Mouse (Mus musculus) heart, embryonic 11.5 days (tissue): ENCODE data around the gene Bfar. TPM values are rescaled to one million over a fixed set of nuclear protein-coding genes. Genes with fewer than 3 reads are reported as not detected.
"Not testable (repeated sequence)": the region's sequence is repeated elsewhere in the genome, so short reads cannot be mapped to it uniquely, and the experiment has no call there.

Source experiments
- ATAC-seq: fragments of 200-750 bp; cut with Nextera tagmentation; replicated peaks from 2 replicates; pipeline ENCODE4 v1.8.0; 2017; ENCODE audit warnings: moderate library complexity; ENCODE audit not compliant: insufficient number of reproducible peaks, low FRiP score, low TSS enrichment
- H3K27ac ChIP-seq: fragments of 300-500 bp; sonication (generic); 2 replicates; pipeline ENCODE4 v1.5.1; 2014; ENCODE audit warnings: mild to moderate bottlenecking, low read depth, low read length
- H3K27me3 ChIP-seq: fragments of 300-500 bp; sonication (generic); 2 replicates; pipeline ENCODE4 v1.6.1; 2014; ENCODE audit warnings: mild to moderate bottlenecking, low read length, mixed read lengths; ENCODE audit not compliant: control insufficient read depth, insufficient read depth
- H3K36me3 ChIP-seq: fragments of 300-500 bp; sonication (generic); 2 replicates; pipeline ENCODE4 v1.6.1; 2014; ENCODE audit warnings: mild to moderate bottlenecking, low read length, moderate library complexity, mixed read lengths; ENCODE audit not compliant: control insufficient read depth, insufficient read depth
- H3K4me1 ChIP-seq: fragments of 300-500 bp; sonication (generic); 2 replicates; pipeline ENCODE4 v1.6.1; 2014; ENCODE audit warnings: low read length; ENCODE audit not compliant: control insufficient read depth, insufficient read depth
- H3K4me2 ChIP-seq: fragments of 300-500 bp; sonication (generic); 2 replicates; pipeline ENCODE4 v1.6.1; 2014; ENCODE audit warnings: mild to moderate bottlenecking, moderate library complexity
- H3K4me3 ChIP-seq: fragments of 300-500 bp; sonication (generic); 2 replicates; pipeline ENCODE4 v1.5.1; 2014; ENCODE audit warnings: low read depth, low read length
- H3K9ac ChIP-seq: fragments of 300-500 bp; sonication (generic); 2 replicates; pipeline ENCODE4 v1.6.1; 2014; ENCODE audit warnings: mild to moderate bottlenecking, low read depth, low read length, moderate library complexity
- H3K9me3 ChIP-seq: fragments of 300-500 bp; sonication (generic); replicated peaks from 2 replicates; pipeline ENCODE4 v1.6.1; 2016; ENCODE audit warnings: low read length; ENCODE audit not compliant: control insufficient read depth
- WGBS: fragments of 180-500 bp; shearing (Covaris S2); extraction: QIAGEN DNeasy Blood & Tissue Kit; methylation state at CpG from one replicate; pipeline ENCODE4 v1.1.7; 2014; ENCODE audit not compliant: insufficient replicate concordance; 5-methylcytosine and 5-hydroxymethylcytosine counted together
- polyA plus RNA-seq: library from polyadenylated mRNA; unstranded; fragments of >200 nt; fragmentation: Nextera tagmentation; extraction: Ambion mirVana; gene quantifications from 2 replicates; pipeline ENCODE4 v1.2.1, GENCODE M21; 2014

The Bfar gene
- 35.9 and 37.2 TPM in 2 replicates for polyA plus RNA-seq

- ATAC-seq, result peak; percentile 88
- no peaks in the 10 kb centered on the region for H3K27me3 ChIP-seq
- H3K4me3 ChIP-seq, result peak within 1 kb of the TSS; percentile 83
- no peaks in the 10 kb centered on the region for H3K9me3 ChIP-seq
- peak within 1 kb of the TSS; percentile 95 for H3K9ac ChIP-seq
- peak within 1 kb of the TSS; percentile 78 for H3K4me2 ChIP-seq
- under 1% methylated on average over 54 of the region's 54 CpGs for WGBS
- peak within 1 kb of the TSS; percentile 84 for H3K27ac ChIP-seq
- peaks cover 19% of the 10 kb centered on the region for H3K4me1 ChIP-seq
- no peaks in the 10 kb centered on the region for H3K36me3 ChIP-seq
Measured at GRCm38 (mm10) chr16:13671685-13672385, at the start of gene Bfar, which contains the start of gene 3110001I22Rik. TSS of gene Bfar (plus strand) at chr16:13671858. TSS of gene 3110001I22Rik (plus strand) at chr16:13671929.

DNA sequence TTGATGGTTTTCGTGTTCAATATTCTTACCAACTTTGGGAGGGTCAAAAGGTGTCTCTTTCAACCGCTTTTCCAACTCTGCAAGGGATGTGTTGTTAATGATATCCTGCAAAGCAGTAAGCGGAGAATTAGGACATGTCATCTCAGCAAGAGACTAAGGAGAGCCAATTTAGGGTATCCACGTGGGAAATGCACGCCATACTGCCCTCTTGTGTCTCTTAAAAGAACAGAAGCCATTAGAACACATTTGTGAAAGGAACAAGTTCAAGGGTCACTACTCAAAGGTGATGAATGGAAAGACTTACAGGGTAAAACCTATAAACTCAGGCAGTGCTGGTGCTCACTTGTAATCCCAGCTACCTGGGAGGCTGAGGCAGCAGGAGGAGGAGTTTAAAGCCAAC, 43.3 kb upstream of the Bfar start:
- no peak overlapping the region for H3K27ac ChIP-seq
- H3K4me2 ChIP-seq, result no peak overlapping the region
- no peaks in the 10 kb centered on the region for H3K4me1 ChIP-seq
- WGBS, result 53% methylated on average over 5 of the region's 5 CpGs
- H3K27me3 ChIP-seq, result no peaks in the 10 kb centered on the region
- H3K4me3 ChIP-seq, result no peak overlapping the region
- no peaks in the 10 kb centered on the region for H3K9me3 ChIP-seq
- H3K9ac ChIP-seq, result no peak overlapping the region
- no peak for ATAC-seq
- peaks cover 12% of the 10 kb centered on the region; the same call in 1 of the 2 replicates for H3K36me3 ChIP-seq

DNA sequence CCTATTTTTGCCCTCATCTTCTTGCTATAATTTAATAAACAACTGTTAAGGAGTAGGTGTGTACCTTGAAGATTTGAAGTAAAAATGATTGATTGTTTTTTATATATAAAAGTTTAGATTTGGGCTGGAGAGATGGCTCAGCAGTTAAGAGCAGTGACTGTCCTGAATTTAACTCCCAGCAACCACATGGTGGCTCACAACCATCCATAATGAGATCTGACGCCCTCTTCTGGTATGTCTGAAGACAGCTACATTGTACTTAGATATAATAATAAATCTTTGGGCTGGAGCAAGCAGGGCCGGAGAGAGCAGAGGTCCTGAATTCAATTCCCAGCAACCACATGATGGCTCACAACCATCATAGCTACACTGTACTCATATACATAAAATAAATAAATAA, 33.5 kb upstream of the Bfar start:
- H3K27ac ChIP-seq, H3K36me3 ChIP-seq, H3K4me3 ChIP-seq, H3K27me3 ChIP-seq, ATAC-seq, H3K4me2 ChIP-seq, H3K9ac ChIP-seq, H3K4me1 ChIP-seq, H3K9me3 ChIP-seq: not testable (repeated sequence)
- WGBS, result 53% methylated on average over 2 of the region's 2 CpGs

DNA sequence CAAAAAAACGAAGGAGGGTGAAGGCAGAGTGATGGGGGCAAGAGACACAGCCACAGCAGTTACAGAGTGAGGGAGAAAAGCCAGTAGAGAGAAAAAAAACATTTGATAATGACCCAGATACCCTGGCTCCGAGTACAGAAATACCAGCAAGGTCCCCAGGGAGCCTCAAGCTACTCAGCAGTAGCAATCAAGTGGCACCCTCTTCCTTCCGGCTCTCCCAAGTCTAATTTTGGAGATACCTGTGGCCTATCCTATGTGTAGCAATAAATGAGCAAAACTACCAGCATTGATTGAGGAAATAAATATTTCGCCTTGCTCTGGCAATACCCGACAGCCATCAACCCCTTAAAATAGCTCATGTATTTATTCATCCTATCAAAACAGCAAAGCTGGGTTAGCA, 32.1 kb upstream of the Bfar start:
- Histone ChIP-seq H3K27ac (no peak overlapping the region), H3K9ac (no peak overlapping the region), H3K27me3 (no peaks in the 10 kb centered on the region), H3K4me1 (no peaks in the 10 kb centered on the region), H3K4me2 (no peak overlapping the region), H3K4me3 (no peak overlapping the region), H3K9me3 (no peaks in the 10 kb centered on the region), H3K36me3 (peaks cover 4% of the 10 kb centered on the region; the same call in 1 of the 2 replicates)
- WGBS, result 82% methylated on average over 5 of the region's 5 CpGs
- ATAC-seq, result no peak

DNA sequence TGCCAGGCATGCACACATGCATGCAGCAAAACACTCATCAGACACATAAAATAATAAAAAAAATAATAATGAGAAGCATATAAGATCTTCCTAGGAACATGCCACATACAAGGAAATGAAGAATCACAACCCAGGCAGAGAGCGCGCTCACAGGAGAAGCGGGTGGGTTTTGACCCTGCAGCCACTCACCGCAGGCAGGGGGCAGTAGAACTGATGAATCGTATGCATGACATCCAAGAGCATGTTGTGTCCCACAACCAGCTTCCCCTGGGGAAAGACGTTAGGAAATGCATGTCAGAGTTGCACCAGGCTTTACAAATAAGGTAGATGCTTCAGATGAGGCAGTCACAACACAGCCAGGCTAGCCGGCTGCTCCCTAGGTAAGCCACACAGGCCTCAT, 31.6 kb upstream of the Bfar start:
- peaks cover 4% of the 10 kb centered on the region; the same call in 1 of the 2 replicates for H3K36me3 ChIP-seq
- no peaks in the 10 kb centered on the region for H3K27me3 ChIP-seq
- no peaks in the 10 kb centered on the region for H3K9me3 ChIP-seq
- no peak overlapping the region for H3K9ac ChIP-seq
- no peaks in the 10 kb centered on the region for H3K4me1 ChIP-seq
- no peak overlapping the region for H3K27ac ChIP-seq
- no peak overlapping the region for H3K4me2 ChIP-seq
- no peak overlapping the region for H3K4me3 ChIP-seq
- ATAC-seq, result no peak
- WGBS, result 77% methylated on average over 7 of the region's 7 CpGs

DNA sequence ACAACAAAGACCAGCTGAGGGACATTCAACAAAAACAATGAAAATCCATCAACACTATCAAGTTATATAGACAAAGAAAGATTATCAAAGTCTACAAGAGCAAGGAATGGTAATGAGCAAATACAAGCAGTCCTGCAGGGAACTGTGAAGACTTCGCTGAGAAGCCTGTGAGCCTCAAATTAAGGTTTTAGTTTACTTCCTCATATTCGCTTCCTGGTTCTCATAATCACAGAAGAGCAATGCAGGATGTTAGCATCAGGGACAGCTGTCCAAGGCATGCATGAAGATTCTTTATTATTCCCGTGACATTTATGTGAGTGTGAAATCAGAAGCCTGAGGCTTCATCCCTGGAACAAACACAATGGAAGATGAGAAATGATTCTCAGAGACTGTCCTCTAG, 27.2 kb upstream of the Bfar start:
- ATAC-seq, result no peak
- H3K4me3 ChIP-seq, result no peak overlapping the region

DNA sequence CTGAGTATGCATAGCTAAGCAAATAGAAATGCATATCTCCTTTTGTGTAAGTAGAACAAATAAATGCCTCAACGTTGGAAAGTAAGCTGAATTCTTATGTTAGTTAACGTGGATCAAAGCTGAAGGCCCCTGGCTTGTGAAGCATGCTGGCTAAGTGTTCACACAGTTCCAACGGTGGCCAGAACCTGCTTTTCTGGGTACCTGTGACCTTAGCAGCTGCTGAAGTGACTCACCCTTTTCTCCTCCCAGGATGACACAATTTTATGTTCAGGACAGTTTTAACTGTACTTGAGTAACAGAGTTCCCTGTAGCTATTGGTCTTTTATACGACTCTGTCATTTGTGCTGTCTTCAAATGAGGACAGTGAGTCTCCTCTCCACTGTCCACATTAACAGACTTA, 25.7 kb upstream of the Bfar start:
- Histone ChIP-seq H3K27ac (no peak overlapping the region), H3K4me2 (no peak overlapping the region), H3K9ac (no peak overlapping the region), H3K9me3 (no peaks in the 10 kb centered on the region), H3K4me3 (no peak overlapping the region), H3K4me1 (no peaks in the 10 kb centered on the region), H3K27me3 (no peaks in the 10 kb centered on the region), H3K36me3 (peaks cover 12% of the 10 kb centered on the region)
- 86% methylated on average over 4 of the region's 4 CpGs for WGBS
- no peak for ATAC-seq

More for the DNA sequence above, 27.2 kb upstream of the Bfar start:
- WGBS, result 85% methylated on average over 3 of the region's 3 CpGs
- H3K9ac ChIP-seq, result no peak overlapping the region
- H3K27me3 ChIP-seq, result no peaks in the 10 kb centered on the region
- no peaks in the 10 kb centered on the region for H3K4me1 ChIP-seq
- H3K27ac ChIP-seq, result no peak overlapping the region
- H3K4me2 ChIP-seq, result no peak overlapping the region
- peaks cover 6% of the 10 kb centered on the region; the same call in 1 of the 2 replicates for H3K36me3 ChIP-seq
- H3K9me3 ChIP-seq, result no peaks in the 10 kb centered on the region

- Histone ChIP-seq H3K27ac (no peak overlapping the region), H3K27me3 (no peaks in the 10 kb centered on the region), H3K36me3 (peaks cover 12% of the 10 kb centered on the region), H3K4me1 (no peaks in the 10 kb centered on the region), H3K4me3 (no peak overlapping the region), H3K9me3 (no peaks in the 10 kb centered on the region), H3K4me2 (no peak overlapping the region), H3K9ac (no peak overlapping the region)
- ATAC-seq, result no peak
- 90% methylated on average over 3 of the region's 3 CpGs for WGBS
Measured at GRCm38 (mm10) chr16:13658886-13659285, 12.8 kb upstream of the Bfar start.

- no peak for ATAC-seq
- Histone ChIP-seq H3K9me3 (no peaks in the 10 kb centered on the region), H3K4me3 (no peak overlapping the region), H3K4me1 (no peaks in the 10 kb centered on the region), H3K27ac (no peak overlapping the region), H3K27me3 (no peaks in the 10 kb centered on the region), H3K36me3 (peaks cover 8% of the 10 kb centered on the region), H3K4me2 (no peak overlapping the region), H3K9ac (no peak overlapping the region)
- 93% methylated on average over 9 of the region's 9 CpGs for WGBS
Measured at GRCm38 (mm10) chr16:13660736-13661135, 10.9 kb upstream of the Bfar start.
